Mouse (Mus musculus) kidney, adult 8-10 months (tissue): ENCODE measurements at regions not wholly inside any gene's neighbourhood (a gene's known extent, or its start where the extent isn't known, plus 50 kb on each side); places are given as distances from the start of the nearest gene placed in this dataset.
A peak's percentile ranks its signal among the peaks of the same experiment; 100 is the strongest.

Experiments
- DNase-seq, 2 experiments: peaks; one replicate each; pipeline ENCODE4 v3.0.0; 2022

DNA sequence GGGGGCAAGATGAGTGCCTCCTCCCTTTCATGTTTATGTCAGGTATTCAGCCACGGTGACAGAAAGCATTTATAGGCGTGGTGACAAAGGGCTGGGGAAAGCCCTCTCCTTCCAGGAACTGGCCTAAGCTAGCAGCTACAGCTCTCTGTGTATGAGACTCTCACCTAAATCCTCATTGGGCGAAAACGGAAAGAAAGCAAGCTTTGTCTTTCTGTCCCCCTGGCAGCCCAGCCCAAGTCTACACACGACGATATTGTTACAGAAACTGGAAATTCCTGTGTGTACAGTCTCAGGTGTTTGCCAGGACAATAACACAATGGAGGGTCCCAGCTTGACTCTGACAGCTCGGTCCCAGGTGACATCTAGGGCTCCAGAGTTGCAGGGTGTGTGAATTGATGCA, 60.0 kb downstream of the Dact2 start:
- DNase-seq, result no peak

GRCm38 (mm10) chr17:14141669-14142068, 62.4 kb downstream of the Dact2 start:
- no peak for DNase-seq

GRCm38 (mm10) chr17:14140266-14140665, 63.8 kb downstream of the Dact2 start:
- no peak for DNase-seq

DNA sequence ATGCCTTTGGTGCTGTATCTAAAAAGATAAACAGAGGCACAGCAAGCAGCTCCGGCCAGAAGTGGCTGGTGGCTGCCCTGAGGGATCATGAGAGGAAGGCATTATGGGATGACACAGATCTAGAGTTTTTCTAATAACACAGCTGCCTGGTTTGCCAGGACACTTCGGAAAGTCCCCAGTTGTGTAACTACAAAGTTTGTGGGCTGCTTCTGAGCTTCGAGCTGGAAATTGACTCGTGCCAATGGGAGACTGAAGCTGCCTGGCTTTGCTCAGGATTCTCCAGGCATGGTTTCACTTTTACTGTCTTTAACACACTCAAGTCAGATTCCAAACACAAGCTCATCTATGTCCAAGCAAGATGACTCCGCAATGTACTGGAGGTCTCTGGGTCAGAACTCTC, 65.2 kb downstream of the Dact2 start:
- no peak for DNase-seq

DNA sequence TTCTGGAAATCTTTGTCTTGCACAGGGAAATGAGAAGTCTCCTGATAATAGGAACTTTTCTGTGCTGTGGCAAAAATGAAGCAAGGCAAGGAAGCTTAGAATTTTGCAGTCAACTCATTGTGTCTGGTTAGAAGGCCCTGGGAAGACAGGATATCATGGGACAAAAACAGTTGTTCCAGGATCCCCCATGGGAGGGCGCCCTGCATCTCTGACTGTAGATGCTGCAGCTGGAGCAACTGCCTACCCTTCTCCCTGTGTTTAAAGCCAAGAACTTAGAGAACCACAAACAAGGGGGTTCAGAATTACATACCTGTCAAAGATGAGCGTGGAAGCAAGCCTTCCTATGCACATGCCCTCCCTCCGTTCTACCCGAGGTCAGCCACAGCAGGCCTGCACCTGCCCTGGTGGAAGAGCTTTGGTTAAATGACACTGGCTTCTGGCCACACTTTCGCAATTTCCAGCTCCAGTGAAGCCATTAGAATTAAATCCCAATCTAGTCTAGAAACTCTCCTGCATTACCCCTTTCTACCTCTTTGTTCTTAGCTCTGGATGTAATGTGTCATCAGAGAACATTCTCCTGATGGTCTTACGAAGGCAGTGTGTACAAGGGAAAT, 67.3 kb downstream of the Dact2 start:
- peak; percentile 68 to 90 for DNase-seq

DNA sequence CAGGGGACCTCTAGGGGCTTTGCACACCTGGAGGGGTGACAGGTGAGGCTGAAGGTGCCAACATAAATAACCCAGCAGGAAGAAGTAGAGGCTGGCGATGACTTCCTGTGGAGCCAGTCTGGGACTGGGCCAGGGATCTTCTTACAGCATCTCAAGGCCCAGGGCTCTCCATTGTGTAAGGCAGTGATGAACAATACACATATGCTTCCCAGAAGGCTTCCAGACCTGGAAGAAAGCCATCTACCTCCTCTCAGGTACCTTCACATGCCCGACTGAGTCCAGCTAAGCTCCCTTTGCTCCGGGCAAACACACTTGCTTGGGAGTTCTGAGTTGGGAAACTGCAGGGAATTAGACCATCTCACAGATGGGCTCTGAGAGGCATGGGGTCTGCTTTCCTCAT, 69.5 kb downstream of the Dact2 start:
- DNase-seq, result no peak

DNA sequence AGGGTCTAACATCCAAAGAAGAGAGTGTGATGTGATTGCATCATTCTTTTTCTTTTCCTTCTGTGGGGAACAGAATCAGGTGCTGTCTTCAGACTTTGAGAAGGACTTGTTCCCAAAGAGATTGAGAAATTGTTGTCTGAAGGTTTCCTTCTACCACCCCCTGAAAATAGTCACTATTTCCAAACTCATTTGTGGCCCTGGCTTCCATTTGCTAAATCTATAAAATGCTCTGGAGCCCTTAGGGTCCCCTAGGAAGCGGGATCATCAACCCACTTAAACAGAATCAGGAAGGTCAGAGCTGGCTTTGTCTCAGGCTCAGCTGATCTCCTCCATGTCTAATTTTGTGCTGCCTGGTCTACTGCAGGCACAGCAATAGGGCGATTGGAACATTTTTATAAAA, 70.1 kb downstream of the Dact2 start:
- DNase-seq, result no peak

- DNase-seq, result peak in 1 of 2 experiments; percentile 13
Measured at GRCm38 (mm10) chr17:14127031-14127430, 67.7 kb upstream of the Gm7358 start.

GRCm38 (mm10) chr17:14118863-14119262, 59.5 kb upstream of the Gm7358 start:
- DNase-seq, result no peak

- DNase-seq, result no peak
Measured at GRCm38 (mm10) chr17:14116223-14116622, 56.9 kb upstream of the Gm7358 start.

DNA sequence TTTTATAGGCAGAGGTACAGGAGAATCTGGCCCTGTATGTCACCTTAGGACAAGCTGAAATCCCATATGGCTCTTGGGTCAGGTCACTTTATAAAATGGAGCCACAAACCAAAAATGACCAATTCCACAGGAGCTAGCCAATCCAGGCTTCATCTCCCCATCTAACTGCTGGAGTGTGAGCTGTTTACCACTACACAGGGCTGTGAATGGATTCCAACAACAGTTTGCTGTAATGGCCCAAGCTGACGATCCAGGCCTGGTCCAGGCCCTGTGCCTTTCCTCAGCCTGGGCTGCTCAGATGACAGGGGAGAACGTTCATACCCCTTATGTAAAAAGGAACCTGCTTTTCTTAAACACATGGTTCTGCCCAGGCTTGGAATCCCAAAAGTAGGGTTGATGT, 55.5 kb upstream of the Gm7358 start:
- DNase-seq, result no peak

DNA sequence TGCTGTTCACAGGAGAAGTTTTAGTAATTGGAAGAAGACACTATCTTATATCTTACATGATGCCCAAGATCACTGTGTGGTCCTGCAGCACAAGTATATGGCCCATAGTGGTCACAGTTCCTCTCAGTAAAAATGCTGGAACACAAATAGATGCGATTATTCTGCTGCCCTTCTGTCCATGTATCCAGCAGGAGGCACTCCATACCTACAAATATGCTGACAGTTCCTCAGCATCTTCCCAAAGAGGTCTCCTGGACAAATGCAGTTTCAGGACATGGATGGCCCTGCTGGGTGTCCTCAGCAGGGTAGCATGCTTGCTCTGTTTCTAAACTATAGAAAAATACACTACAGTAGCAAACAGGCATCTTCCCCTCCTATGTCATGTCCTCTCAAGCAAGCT, 52.4 kb upstream of the Gm7358 start:
- DNase-seq, result peak in 1 of 2 experiments; percentile 28
